Mouse (Mus musculus) embryonic fibroblast, embryonic 13.5 days (primary cell): ENCODE measurements around the gene Zfp956.

Experiments used
- CTCF ChIP-seq: IDR thresholded peaks from 2 replicates; pipeline ENCODE4 v1.5.1; 2011; ENCODE audit warnings: mild to moderate bottlenecking, control low read depth, low read length, moderate library complexity, borderline replicate concordance; ENCODE audit not compliant: insufficient read depth
- POLR2A ChIP-seq: IDR thresholded peaks from 2 replicates; pipeline ENCODE4 v1.6.1; 2011; ENCODE audit warnings: low read depth, mild to moderate bottlenecking, control low read depth, low read length, moderate library complexity

GRCm38 (mm10) chr6:48010727-48011126, 57.5 kb downstream of the Zfp956 start:
- TF ChIP-seq CTCF (no peak), POLR2A (no peak)
